Mouse (Mus musculus): ENCODE measurements around the gene Ifi202b. TPM values are rescaled to one million over a fixed set of nuclear protein-coding genes. Genes with fewer than 3 reads are reported as not detected.

The Ifi202b gene
- polyA plus RNA-seq (2012; rRNA removed; ENCODE audit: low replicate concordance): 1.3 TPM in 1 of 2 replicates, not detected in the other

DNA sequence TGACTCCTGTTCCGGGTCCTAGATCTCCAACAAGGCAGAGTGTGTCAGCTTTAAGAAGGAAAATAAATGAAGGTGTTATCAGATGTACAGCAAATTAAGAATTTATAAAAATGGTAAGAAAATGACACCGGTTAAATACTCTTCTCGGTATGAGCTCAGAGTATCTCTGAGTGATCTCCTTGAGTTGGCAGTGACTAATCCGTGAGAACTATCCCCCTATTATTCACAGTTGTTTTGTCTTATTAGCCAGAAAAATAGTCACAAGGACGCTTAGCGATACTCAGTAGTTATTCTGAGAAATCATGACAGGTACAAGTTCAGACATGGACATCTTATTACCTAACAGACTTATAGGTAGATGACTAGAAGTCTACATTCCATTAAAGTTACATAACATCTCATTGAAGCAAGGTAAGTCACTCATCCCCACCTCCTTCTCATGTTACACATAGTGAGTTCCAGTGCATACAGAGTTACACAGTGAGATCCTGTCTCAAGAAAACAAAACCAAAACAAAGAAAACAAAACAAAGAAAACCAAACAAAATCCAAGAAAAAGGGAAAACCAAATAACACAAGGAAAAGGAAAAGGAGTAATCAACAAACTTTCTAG, at the start of gene Ifi202b:
Gene Ifi202b (minus strand): TSS at position 51 of the 612 bp plus-strand sequence.

DNA sequence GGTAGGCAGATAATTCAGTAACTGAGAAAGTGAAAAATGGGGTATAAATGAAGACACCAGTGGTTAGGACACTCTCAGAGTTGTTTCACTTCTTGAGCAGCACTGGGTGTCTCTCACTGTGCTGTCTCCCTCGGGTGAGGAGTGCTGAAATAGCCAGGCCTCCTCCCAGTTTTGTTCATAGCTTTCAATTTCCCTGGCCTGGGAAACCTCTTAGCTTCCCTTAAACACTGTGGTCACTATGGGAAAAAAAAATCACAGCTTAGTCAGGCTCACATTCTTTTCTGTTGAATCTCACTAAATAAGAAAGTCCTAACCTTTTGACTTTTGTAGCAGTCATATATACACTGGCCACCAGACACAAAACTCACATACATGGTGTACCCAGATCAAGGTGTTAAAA, 49.2 kb upstream of the Ifi202b start, which contains the start of gene Ifi205:
Gene Ifi205 (minus strand): TSS at position 113 of the 400 bp plus-strand sequence.

DNA sequence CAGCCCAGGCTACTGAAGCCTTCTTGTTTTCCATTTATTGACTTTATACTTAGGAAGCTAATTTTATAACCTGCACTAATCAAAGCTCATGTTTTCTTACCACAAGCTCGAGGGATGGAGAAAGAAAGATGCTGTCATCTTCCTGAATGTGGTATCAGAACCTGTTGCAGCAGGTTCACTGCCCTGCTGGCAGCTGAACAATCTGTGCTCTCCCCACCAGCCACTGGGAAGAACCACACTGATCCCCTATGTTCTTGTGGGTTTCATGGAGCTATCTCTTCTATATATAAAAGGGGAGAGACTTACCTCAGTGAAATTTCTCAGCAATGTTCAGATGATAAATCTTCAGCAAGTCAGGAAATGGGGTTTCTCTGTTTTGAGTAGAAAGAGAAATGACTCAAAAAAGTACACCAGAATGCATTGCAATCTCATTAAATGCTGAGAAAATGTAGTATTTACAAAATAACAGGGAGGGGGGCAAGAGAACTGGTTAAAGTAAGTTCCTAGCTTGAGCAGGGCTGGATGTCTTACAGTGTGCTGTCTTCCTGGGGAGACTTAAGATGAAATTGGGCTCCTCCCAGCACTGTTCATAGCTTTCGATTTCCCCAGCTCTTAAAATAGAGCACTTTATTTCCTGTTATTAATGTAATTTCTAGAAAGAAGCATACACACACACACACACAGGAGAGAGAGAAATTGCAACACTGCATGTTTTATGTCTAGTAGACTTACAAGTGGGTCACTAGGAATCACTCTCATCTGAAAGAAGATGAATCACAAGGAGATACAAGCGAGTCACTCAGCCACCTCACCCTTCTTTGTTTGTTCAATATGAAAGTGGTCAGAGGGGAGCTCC, 40.4 kb downstream of the Ifi202b start, which contains the start of the genes Mndal and Ifi203:
Gene Mndal (minus strand): TSS at position 568 of the 856 bp plus-strand sequence.
Gene Ifi203 (minus strand): TSS at position 749 of the 856 bp plus-strand sequence.

Other genes with a start within 250 kb of the Ifi202b start
- gene Ifi207, start 241.0 kb downstream of the Ifi202b start, polyA plus RNA-seq (2012; rRNA removed; ENCODE audit: low replicate concordance): 13.8 and 23.6 TPM in 2 replicates
- 4.5 and 4.7 TPM in 2 replicates for gene Ifi204, start 215.8 kb downstream of the Ifi202b start, polyA plus RNA-seq (2012; rRNA removed; ENCODE audit: low replicate concordance)
- 2.6 and 3.2 TPM in 2 replicates for gene Ifi211, start 69.7 kb downstream of the Ifi202b start, polyA plus RNA-seq (2012; rRNA removed; ENCODE audit: low replicate concordance)
- 7.7 TPM in 2 replicates for gene Mndal, start 40.3 kb downstream of the Ifi202b start, polyA plus RNA-seq (2012; rRNA removed; ENCODE audit: low replicate concordance)
- gene Ifi203, start 40.1 kb downstream of the Ifi202b start, polyA plus RNA-seq (2012; rRNA removed; ENCODE audit: low replicate concordance): 14.8 and 22.6 TPM in 2 replicates
- gene Ifi205, start 49.1 kb upstream of the Ifi202b start, polyA plus RNA-seq (2012; rRNA removed; ENCODE audit: low replicate concordance): 4.1 and 7.4 TPM in 2 replicates
- gene Olfr433, start 58.0 kb upstream of the Ifi202b start, polyA plus RNA-seq (2012; rRNA removed; ENCODE audit: low replicate concordance): 0.17 and 0.27 TPM in 2 replicates
- gene Olfr432, start 66.5 kb upstream of the Ifi202b start, polyA plus RNA-seq (2012; rRNA removed; ENCODE audit: low replicate concordance): 0.21 TPM in 1 of 2 replicates, not detected in the other
- not detected in 2 replicates for gene Olfr430, start 83.9 kb upstream of the Ifi202b start, polyA plus RNA-seq (2012; rRNA removed; ENCODE audit: low replicate concordance)
- not detected in 2 replicates for gene Olfr429, start 101.6 kb upstream of the Ifi202b start, polyA plus RNA-seq (2012; rRNA removed; ENCODE audit: low replicate concordance)
- not detected in 2 replicates for gene Olfr427, start 114.1 kb upstream of the Ifi202b start, polyA plus RNA-seq (2012; rRNA removed; ENCODE audit: low replicate concordance)
- not detected in 2 replicates for gene Olfr231, start 138.4 kb upstream of the Ifi202b start, polyA plus RNA-seq (2012; rRNA removed; ENCODE audit: low replicate concordance)
- not detected in 2 replicates for gene Olfr424, start 148.8 kb upstream of the Ifi202b start, polyA plus RNA-seq (2012; rRNA removed; ENCODE audit: low replicate concordance)
- not detected in 2 replicates for gene Olfr420, start 172.9 kb upstream of the Ifi202b start, polyA plus RNA-seq (2012; rRNA removed; ENCODE audit: low replicate concordance)
- 0.01 and 0.03 TPM in 2 replicates for gene Spta1, start 190.0 kb upstream of the Ifi202b start, polyA plus RNA-seq (2012; rRNA removed; ENCODE audit: low replicate concordance)